Mouse (Mus musculus): ENCODE results near the gene Zcchc4.

Zcchc4 gene

GRCm38 (mm10) chr5:52868918-52869703 is 93.9 kb downstream of the Zcchc4 start:
- DNase-seq (ENCODE audit: low read depth in 2 of 2, low spot score in 2 of 2) = no peak

GRCm38 (mm10) chr5:52871461-52871860 is 96.3 kb downstream of the Zcchc4 start:
- no peak for DNase-seq (ENCODE audit: low read depth in 2 of 2, low spot score in 2 of 2)

GRCm38 (mm10) chr5:52871986-52872385 is 96.8 kb downstream of the Zcchc4 start:
- no peak for DNase-seq (ENCODE audit: low read depth in 2 of 2, low spot score in 2 of 2)
